Mouse (Mus musculus) bone marrow macrophage, adult 2 months (primary cell): ENCODE results near the gene 1700017N19Rik.

Source experiments
- CTCF ChIP-seq: IDR thresholded peaks from 2 replicates; pipeline ENCODE4 v1.5.1; 2012; ENCODE audit warnings: low read depth, mild to moderate bottlenecking, low read length, moderate library complexity
- POLR2A ChIP-seq: IDR thresholded peaks from 2 replicates; pipeline ENCODE4 v1.6.1; 2012; ENCODE audit warnings: mild to moderate bottlenecking, low read depth, low read length, borderline replicate concordance

- TF ChIP-seq CTCF, result no peak
- TF ChIP-seq POLR2A, result no peak
Observed at GRCm38 (mm10) chr10:100619474-100619873, 29.2 kb downstream of the 1700017N19Rik start.
